Mouse (Mus musculus): ENCODE data around the gene Ndufb8. TPM values are rescaled to one million over a fixed set of nuclear protein-coding genes. Genes with fewer than 3 reads are reported as not detected.

Gene Ndufb8
- total RNA-seq, 1 experiment from 2014 or later, result 199 TPM

DNA sequence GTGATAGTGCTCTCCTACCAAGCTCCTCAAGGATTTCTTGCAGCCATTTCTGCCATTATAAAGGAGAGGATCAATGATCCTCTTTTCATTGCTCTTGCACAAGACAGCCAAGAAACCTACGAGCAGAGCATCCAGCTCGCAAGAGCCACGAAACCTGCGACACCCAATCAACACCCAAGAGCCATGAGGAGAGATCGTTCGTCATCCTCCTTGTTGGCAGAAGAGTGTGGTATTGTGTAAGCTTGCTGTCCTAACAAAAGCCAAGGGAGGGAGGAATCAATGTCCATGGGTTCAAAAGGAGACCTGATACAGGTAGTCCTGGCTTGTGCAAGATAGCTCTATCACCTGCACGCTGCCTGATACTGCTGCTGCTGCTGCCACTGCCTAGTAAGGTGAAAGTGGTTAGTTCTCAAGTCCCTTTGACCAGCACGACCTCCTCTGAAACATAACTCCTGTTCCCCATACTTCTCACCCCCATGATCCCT lies 12.5 kb downstream of the Ndufb8 start:
- ATAC-seq (replicated peaks; ENCODE audit: insufficient number of reproducible peaks, low FRiP score, low TSS enrichment, poor library complexity, severe bottlenecking), result no peak

DNA sequence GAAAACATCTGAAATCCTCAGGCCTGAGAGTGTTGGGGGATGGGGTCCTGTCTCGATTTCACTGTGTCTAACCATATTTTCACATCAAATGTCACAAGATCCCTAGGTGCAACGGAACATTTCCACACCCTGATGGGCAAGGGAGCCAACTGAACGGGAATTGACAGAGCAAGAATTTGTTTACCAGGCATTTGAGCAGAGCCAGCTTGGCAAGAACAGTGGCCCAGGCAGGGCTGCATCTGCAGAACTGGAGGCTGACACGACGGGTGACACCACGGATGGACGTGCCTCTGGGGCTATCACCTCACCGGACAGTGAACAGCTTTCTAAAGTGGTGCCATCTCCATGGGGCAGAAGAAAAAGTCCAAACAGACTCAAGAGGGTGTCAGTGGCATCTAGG lies 17.8 kb downstream of the Ndufb8 start:
- no peak for ATAC-seq (replicated peaks; ENCODE audit: insufficient number of reproducible peaks, low FRiP score, low TSS enrichment, poor library complexity, severe bottlenecking)

DNA sequence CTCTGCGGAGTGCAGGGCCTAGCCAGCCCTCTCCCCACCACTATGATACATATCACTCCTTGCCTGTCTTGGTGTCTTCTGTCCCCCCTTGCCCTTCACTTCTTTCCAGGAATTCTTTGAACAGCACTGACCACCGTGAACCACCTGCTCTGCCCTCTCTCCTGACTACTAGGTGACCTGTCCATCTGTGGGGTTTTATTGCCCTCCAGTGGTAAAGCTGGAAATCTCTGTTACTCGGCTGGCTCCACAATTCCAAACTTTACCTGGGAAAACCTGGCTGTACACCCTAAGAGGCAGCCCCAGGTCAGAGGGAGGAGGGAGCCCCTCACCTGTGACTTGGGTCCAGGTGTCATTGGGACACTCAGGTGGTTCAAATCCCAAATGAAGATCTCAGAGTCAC lies 19.9 kb downstream of the Ndufb8 start:
- no peak for ATAC-seq (replicated peaks; ENCODE audit: insufficient number of reproducible peaks, low FRiP score, low TSS enrichment, poor library complexity, severe bottlenecking)

DNA sequence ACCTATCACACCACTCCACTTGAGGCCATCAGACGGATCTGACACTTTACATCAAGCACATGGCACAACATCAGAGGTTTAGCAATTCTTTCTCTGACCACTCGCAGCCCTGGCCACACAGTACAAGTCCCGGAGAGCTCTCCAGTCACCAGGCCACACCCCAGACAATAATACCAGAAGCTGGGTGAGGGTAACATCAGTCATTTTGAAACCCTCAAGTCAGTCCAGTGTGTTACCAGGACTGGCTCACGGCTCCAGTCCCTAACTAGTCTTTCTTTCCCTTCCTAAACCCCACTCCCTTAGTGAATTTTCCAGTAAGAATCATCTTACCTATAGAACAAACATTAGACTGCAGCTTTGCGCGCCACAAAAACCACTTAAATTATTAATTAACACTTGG lies 25.2 kb downstream of the Ndufb8 start:
- ATAC-seq (replicated peaks; ENCODE audit: insufficient number of reproducible peaks, low FRiP score, low TSS enrichment, poor library complexity, severe bottlenecking), result no peak

DNA sequence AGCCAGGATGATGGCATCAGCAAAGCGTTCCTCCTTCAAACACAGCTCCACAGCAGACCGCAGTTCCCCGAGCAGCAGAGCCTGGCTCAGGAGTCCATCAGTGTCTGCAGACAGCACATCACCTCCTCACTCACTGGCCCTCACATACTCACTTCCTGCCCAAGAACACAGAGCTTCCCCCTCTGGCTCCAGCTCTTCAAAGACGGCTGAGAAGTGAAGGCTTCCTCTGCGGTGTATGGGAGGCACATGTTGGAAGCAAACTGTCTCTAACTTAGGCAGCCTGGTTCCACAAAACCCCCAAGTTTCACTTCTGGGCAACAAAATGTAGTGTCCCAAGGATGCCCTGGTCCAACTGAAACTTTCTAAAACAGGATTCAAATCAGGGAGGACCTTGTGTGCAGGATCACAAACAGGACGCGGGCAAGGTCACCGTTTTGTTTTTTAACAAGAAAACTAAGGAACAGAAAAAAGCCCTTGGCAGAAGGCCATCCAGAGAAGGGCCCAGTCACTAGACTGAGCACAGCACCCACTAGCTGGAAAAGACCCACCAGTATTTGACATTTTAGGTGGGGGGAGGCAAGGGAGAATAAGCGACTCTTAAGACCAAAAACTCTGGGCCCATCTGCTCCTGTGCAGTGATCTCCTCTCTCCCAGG lies 29.6 kb downstream of the Ndufb8 start:
- ATAC-seq (replicated peaks; ENCODE audit: insufficient number of reproducible peaks, low FRiP score, low TSS enrichment, poor library complexity, severe bottlenecking), result 0 out of 2 replicates have a peak, but pooled peaks have one; percentile 29

DNA sequence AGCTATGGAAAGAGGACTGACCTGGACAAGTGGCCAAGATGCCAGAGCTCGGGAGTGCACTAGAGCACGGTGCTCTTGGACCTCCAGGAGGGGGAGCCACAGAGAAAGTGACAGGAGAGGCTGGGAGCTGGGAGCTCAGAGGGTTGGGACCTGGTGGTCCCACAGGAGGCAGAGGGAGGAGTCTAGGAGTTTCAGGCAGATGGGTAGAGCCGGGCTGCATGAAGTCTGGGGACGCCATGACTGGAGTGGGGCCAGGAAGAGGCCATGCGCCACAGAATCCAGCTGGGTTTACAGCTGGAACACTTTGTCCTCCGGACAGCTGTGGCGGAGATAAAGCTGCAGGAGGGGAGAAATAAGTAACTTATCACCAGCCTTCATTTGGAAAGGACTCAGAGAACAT lies 36.1 kb downstream of the Ndufb8 start:
- ATAC-seq (replicated peaks; ENCODE audit: insufficient number of reproducible peaks, low FRiP score, low TSS enrichment, poor library complexity, severe bottlenecking), result no peak

DNA sequence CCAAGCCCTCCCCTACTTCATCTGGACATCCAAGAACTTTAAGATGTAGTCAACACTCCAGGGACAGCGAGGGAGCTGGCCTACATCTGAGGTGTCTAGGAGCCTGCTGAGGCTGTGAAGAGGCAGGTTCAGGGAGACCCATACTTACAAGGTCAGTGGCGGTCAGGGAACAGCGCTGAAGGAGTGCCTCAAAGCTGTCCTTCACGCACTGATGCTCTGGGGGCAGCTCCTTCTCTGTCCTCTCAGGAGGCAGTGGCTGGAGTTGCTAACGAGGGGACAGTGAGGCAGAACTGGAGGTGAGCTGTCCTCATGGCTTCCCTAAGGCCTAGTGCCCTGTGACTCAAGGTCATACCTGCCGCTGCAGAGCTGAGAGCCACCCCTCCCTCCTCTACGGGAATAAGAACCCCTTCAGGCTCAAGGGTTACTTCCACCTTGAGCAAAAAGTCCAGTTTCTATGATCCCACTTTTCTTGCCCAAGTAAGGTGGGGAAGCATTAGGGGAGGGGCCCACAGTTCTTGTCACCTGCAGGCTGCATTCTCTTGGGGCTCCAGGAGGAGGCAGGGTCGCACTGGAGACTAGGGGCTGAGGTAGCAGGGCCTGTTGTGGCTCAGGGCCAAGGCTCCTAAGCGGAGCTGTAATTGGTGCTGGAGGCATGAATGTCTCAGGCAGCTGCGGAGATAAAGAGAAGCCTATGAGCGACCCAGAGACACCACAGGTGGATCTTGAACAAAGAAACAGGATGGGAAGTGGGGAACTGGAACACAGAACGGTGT lies 37.1 kb downstream of the Ndufb8 start:
- no peak for ATAC-seq (replicated peaks; ENCODE audit: insufficient number of reproducible peaks, low FRiP score, low TSS enrichment, poor library complexity, severe bottlenecking)

DNA sequence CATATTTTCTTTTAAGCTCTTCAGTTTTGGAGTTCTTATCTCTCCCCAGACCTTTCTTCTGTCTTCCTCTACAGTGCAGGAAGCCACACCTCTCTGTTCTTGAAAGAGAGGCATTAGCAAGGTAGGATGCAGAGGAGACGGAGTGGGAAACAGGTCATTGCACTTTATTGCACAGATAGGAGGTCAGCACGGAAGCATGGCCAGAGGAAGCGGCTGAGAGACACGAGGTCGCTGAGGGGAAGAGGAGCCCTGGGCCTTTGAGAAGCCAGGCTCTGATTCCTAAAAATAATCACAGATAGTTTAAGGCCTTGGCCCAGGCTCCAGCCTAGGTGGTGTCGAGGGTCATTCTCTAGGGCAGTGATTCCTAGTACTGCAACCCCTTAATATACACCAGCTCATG lies 39.5 kb downstream of the Ndufb8 start:
- ATAC-seq (replicated peaks; ENCODE audit: insufficient number of reproducible peaks, low FRiP score, low TSS enrichment, poor library complexity, severe bottlenecking), result no peak

DNA sequence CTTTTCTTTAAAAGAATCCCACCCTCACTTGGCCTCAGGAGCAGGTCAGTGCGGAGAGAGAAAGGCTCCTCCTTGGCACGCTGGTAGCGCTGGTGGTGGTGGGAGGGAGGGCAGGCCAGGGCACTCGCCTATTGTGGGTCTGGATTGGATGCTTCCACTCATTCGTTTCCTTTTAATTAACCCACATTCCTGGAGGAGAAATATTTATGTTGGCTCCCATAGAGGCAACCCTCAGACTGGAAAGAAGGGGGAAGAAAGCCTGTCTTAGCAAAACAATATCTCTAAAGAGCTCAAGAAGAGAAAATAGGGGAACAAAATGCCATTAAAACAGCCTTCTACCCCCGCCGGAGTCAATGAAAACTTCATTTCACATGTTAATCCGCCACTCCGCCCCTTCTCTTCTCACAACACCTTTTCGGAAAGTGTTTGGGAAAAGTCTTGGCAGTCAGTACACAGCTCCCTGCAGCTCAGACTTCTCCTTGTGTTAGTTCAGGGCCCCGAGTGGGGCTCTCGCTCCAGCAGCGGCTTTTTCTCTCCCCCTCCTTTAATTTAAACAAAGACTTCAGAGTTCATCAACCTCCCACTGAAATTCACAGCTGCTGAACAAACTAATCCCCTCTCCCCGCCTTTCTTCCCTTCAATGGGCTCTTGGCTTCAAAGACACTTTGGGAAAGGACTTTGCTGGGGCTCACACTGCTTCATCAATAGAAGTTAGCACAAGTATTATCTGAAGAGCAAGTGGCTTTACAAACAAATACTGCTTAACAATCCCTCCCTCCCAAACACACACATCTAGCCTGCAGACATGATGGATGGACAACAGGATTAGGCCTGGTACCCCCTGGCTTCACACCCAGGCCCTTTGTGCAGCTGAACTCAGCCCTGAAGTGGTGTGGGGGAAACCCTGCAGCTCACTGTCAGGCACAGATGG lies 40.5 kb downstream of the Ndufb8 start:
- ATAC-seq (replicated peaks; ENCODE audit: insufficient number of reproducible peaks, low FRiP score, low TSS enrichment, poor library complexity, severe bottlenecking), result no peak

DNA sequence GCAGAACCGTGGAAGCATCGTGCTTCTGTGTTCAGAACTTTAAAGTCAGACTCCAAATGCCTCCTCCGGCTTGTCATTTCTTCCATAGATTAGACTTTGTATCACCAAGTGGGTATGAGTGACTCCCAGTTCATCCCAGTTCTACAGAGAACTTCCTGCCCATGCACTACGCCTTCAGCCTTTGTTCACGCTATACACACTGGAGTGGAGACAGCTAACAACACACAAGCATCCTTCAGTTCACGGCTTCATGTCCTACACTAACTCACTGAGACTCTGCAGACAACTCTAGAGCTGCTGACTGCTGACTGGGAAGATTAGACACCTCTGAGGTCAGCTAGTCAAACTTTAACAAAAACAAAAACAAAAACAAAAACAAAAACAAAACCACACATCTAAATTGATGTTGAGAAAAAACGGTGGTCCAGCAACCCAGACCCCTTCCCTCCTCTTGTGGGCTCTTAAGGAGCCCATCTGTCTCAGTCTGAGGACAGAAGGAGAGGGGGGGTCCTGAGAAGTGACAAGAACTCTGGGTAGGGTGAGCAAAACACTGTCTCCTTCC lies 41.2 kb downstream of the Ndufb8 start:
- ATAC-seq (replicated peaks; ENCODE audit: insufficient number of reproducible peaks, low FRiP score, low TSS enrichment, poor library complexity, severe bottlenecking), result no peak

DNA sequence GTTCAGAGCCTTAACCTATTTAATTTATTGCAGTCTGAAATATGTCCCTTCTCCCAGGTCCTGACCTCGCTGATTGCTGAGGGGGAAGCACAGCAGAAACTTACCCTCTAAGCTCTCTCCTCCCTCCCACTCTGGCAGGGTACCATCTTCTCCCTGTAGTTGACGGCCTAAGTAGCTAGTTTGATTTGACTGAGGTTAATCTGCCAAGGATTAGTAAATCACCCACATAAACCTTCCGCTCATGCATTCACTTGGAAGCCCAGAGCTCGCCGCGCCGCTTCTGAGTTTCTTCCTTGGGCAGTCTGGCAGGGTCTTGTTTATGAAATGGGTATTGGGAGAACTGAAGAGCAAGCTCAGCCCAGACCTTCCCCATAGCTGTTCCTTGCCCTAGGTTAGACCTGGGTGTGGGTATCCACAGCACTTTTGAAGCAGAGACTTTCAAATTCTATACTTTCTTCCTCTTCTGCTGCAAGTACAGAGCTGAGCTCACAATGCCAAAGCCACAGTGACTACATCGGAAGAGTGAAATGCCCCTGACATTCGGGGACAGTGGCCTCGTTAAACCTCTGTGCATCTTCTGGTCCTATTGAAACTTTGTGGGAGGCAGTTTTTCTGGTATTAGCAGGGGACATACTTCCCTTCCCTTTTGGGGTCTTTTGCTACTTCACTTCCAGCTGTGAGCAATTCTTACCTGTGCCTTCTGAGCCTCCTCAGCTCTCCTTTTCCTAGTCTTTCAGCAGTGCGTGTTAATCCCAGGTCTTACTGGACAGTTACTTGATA lies 42.0 kb downstream of the Ndufb8 start:
- no peak for ATAC-seq (replicated peaks; ENCODE audit: insufficient number of reproducible peaks, low FRiP score, low TSS enrichment, poor library complexity, severe bottlenecking)

DNA sequence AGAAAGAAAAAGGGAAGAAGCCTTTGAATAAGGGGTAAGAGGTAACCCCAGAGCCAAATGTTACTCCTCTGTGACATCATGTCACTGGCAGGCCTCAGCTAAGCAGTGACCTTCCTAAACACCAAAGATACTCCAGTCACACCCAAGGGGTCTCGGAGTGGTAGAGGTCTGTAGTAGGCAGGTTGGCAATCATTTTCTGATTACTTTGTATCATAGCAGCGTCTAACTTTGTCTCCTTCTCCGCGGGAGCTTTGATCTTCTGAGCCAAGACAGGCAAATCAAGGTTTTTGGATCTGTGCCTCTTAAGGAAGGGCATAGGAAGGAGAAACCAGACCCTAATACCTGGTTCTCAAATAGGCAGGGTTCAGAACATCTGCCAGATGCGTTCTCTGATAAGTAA lies 42.6 kb downstream of the Ndufb8 start:
- ATAC-seq (replicated peaks; ENCODE audit: insufficient number of reproducible peaks, low FRiP score, low TSS enrichment, poor library complexity, severe bottlenecking), result no peak

DNA sequence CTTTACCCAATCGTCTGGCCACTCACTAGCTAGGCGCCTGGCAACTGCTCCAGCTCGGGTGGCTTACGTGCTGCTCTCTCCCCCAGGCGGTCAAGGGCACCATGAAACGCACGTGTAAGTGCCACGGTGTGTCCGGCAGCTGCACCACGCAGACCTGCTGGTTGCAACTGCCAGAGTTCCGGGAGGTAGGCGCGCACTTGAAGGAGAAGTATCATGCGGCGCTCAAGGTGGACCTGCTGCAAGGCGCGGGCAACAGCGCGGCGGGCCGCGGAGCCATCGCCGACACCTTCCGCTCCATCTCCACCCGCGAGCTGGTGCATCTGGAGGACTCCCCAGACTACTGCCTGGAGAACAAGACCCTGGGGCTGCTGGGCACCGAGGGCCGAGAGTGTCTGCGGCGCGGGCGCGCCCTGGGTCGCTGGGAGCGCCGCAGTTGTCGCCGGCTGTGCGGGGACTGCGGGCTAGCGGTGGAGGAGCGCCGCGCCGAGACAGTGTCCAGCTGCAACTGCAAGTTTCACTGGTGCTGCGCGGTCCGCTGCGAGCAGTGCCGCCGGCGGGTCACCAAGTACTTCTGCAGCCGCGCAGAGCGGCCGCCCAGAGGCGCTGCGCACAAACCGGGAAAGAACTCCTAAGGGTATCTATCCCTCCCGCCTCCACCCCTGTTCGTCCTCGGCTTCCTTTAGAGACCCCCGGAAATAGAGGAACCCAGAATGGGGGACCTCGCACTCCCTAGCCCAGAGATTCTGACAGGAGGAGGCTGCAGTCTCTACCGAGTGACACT lies 43.6 kb downstream of the Ndufb8 start:
- ATAC-seq (replicated peaks; ENCODE audit: insufficient number of reproducible peaks, low FRiP score, low TSS enrichment, poor library complexity, severe bottlenecking), result no peak

DNA sequence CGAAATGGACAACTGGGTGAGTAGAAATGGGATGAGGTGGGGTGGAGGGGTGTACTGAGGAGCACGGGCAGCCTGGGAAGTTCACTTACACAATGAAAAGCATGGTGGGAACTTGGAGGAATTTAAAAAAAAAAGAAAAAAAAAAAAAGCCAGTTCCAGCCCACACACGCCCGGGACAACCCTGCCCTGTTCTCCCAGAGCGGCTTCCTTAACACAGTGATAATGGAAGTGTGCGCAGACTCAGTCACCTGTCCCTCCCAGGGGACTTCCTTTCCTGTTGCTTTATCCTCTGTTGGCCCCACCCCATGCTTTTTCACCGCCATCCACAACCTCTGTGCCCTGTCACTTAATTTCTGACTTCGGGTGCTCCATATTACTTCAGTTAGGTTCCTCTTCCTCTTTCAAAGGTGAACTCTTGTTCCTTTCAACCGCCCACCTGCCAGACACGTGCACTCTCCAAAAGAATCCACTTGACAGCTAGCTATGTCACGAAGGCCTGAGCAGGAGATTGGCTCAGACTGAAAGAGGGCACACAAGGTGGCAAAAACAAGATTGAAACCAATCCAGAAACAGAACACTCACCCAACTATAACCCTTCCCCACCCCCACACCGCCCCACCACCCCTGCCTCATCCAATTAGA lies 44.6 kb downstream of the Ndufb8 start:
- ATAC-seq (replicated peaks; ENCODE audit: insufficient number of reproducible peaks, low FRiP score, low TSS enrichment, poor library complexity, severe bottlenecking), result no peak

DNA sequence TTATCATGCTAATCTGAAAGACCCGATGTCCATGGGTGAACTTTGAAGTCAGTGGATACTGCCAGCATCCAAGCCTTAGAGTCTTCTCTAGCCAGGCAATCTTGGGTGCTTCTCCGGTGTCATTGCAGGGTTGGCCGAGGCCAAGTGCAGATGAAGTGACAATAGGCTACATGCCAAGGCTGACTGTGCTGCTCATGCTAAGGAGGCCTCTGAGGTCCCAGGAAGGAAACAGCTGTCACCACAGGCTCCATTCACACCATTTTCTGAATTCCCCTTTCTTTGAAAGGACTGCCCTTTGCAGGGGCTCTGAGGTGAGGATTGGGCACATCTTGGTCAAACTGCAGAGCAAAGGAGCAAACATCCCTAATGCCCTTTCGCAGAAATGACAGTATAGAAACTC lies 52.5 kb downstream of the Ndufb8 start:
- no peak for ATAC-seq (replicated peaks; ENCODE audit: insufficient number of reproducible peaks, low FRiP score, low TSS enrichment, poor library complexity, severe bottlenecking)

DNA sequence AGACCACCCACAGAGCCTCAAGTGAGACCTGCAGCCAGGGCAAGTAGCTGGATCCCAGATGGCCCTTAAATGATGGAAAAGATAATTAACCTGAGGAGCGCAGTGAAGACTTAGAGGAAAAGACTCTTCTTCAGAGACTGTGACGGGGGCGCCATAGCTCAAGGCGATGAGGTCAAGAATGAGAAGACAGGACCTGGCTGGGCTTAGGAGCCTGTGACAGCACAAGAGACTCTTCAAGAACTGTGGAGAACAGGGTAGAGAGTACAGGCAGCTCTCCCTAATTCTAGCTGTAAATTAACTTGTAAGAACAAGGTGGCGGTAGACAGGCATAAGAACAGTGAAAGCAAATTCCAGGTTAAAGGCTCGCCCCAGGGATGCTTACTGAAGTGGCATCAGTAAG lies 53.3 kb downstream of the Ndufb8 start:
- ATAC-seq (replicated peaks; ENCODE audit: insufficient number of reproducible peaks, low FRiP score, low TSS enrichment, poor library complexity, severe bottlenecking), result no peak

DNA sequence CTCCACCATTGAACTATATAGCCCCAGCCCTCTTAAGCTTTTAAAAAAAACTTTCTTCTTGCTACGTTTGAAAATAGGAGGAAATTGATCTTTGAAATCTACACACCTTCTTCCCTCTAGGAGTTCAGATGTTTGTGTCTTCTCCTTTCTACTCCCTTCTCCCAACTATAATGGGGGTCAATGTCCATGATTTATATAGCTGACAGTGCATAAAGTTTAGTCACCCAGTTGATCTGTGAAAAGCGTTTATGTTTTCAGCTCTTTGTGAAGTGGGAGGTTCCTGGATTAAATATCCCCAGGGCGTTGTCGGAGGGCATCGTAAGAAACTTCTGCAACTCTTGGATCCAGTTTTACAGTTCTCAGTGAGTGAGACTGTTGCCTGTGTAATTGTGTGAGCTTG lies 55.0 kb downstream of the Ndufb8 start:
- ATAC-seq (replicated peaks; ENCODE audit: insufficient number of reproducible peaks, low FRiP score, low TSS enrichment, poor library complexity, severe bottlenecking), result no peak
